Mouse (Mus musculus): ENCODE data around the gene Mast4. TPM values are rescaled to one million over a fixed set of nuclear protein-coding genes. Genes with fewer than 3 reads are reported as not detected.
A peak's percentile ranks its signal among the peaks of the same experiment; 100 is the strongest.

Gene Mast4
- polyA plus RNA-seq, 1 experiment from 2014 or later = 41.0 TPM

GRCm38 (mm10) chr13:102896322-102896721 is 438.0 kb downstream of the Mast4 start:
- ATAC-seq (replicated peaks; ENCODE audit: insufficient number of reproducible peaks, insufficient read depth, low FRiP score, low read depth) = no peak
- no peak overlapping the region for H3K4me3 ChIP-seq
- H3K4me1 ChIP-seq (replicated peaks) = peaks cover 80% of the 10 kb centered on the region
- no peak overlapping the region for H3K4me2 ChIP-seq
- no peaks in the 10 kb centered on the region for H3K9me3 ChIP-seq (replicated peaks)
- H3K36me3 ChIP-seq = no peaks in the 10 kb centered on the region
- 0 out of 2 replicates have a peak overlapping the region, but pooled peaks have one; percentile 33 for H3K27ac ChIP-seq
- no peak overlapping the region for H3K9ac ChIP-seq
- H3K27me3 ChIP-seq = no peaks in the 10 kb centered on the region

- peaks cover 75% of the 10 kb centered on the region for H3K4me1 ChIP-seq (replicated peaks)
- no peaks in the 10 kb centered on the region for H3K36me3 ChIP-seq
- no peak overlapping the region for H3K4me3 ChIP-seq
- peak overlapping the region; percentile 33 for H3K27ac ChIP-seq
- WGBS = 71% methylated on average over 6 of the region's 6 CpGs
- no peaks in the 10 kb centered on the region for H3K27me3 ChIP-seq
- ATAC-seq (replicated peaks; ENCODE audit: insufficient number of reproducible peaks, insufficient read depth, low FRiP score, low read depth) = no peak
- H3K4me2 ChIP-seq = no peak overlapping the region
- no peaks in the 10 kb centered on the region for H3K9me3 ChIP-seq (replicated peaks)
- H3K9ac ChIP-seq = no peak overlapping the region
These were observed 438.4 kb downstream of the Mast4 start for GRCm38 (mm10) chr13:102895894-102896293.

- WGBS = 46% methylated on average over 15 of the region's 15 CpGs
- Histone ChIP-seq H3K27ac (peak overlapping the region; percentile 24), H3K27me3 (no peaks in the 10 kb centered on the region), H3K9me3 (replicated peaks) (no peaks in the 10 kb centered on the region), H3K4me2 (no peak overlapping the region), H3K4me1 (replicated peaks) (peaks cover 68% of the 10 kb centered on the region), H3K4me3 (no peak overlapping the region), H3K9ac (no peak overlapping the region), H3K36me3 (no peaks in the 10 kb centered on the region)
- ATAC-seq (replicated peaks; ENCODE audit: insufficient number of reproducible peaks, insufficient read depth, low FRiP score, low read depth) = no peak
These were observed 439.7 kb downstream of the Mast4 start for GRCm38 (mm10) chr13:102894287-102895234.

- Histone ChIP-seq H3K4me3 (no peak overlapping the region), H3K9me3 (replicated peaks) (no peaks in the 10 kb centered on the region), H3K4me2 (no peak overlapping the region), H3K36me3 (no peaks in the 10 kb centered on the region), H3K4me1 (replicated peaks) (peaks cover 56% of the 10 kb centered on the region), H3K9ac (no peak overlapping the region), H3K27me3 (no peaks in the 10 kb centered on the region), H3K27ac (no peak overlapping the region)
- 66% methylated on average over 3 of the region's 3 CpGs for WGBS
- no peak for ATAC-seq (replicated peaks; ENCODE audit: insufficient number of reproducible peaks, insufficient read depth, low FRiP score, low read depth)
These were observed 441.5 kb downstream of the Mast4 start for GRCm38 (mm10) chr13:102892783-102893182.

GRCm38 (mm10) chr13:102889989-102890388 is 444.3 kb downstream of the Mast4 start:
- no peak overlapping the region for H3K4me2 ChIP-seq
- 82% methylated on average over 10 of the region's 10 CpGs for WGBS
- H3K4me3 ChIP-seq = no peak overlapping the region
- peak overlapping the region; percentile 48; the same call in 1 of the 2 replicates for H3K27ac ChIP-seq
- H3K4me1 ChIP-seq (replicated peaks) = peaks cover 48% of the 10 kb centered on the region
- no peak overlapping the region for H3K9ac ChIP-seq
- H3K27me3 ChIP-seq = no peaks in the 10 kb centered on the region
- no peaks in the 10 kb centered on the region for H3K9me3 ChIP-seq (replicated peaks)
- ATAC-seq (replicated peaks; ENCODE audit: insufficient number of reproducible peaks, insufficient read depth, low FRiP score, low read depth) = no peak
- H3K36me3 ChIP-seq = no peaks in the 10 kb centered on the region

- peaks cover 44% of the 10 kb centered on the region for H3K4me1 ChIP-seq (replicated peaks)
- H3K9ac ChIP-seq = no peak overlapping the region
- H3K4me3 ChIP-seq = no peak overlapping the region
- ATAC-seq (replicated peaks; ENCODE audit: insufficient number of reproducible peaks, insufficient read depth, low FRiP score, low read depth) = no peak
- WGBS = 85% methylated on average over 13 of the region's 13 CpGs
- no peaks in the 10 kb centered on the region for H3K27me3 ChIP-seq
- no peaks in the 10 kb centered on the region for H3K36me3 ChIP-seq
- H3K9me3 ChIP-seq (replicated peaks) = no peaks in the 10 kb centered on the region
- H3K27ac ChIP-seq = peak overlapping the region; percentile 48; the same call in 1 of the 2 replicates
- no peak overlapping the region for H3K4me2 ChIP-seq
These were observed 444.8 kb downstream of the Mast4 start for GRCm38 (mm10) chr13:102889537-102889936.

- H3K9ac ChIP-seq = no peak overlapping the region
- no peak for ATAC-seq (replicated peaks; ENCODE audit: insufficient number of reproducible peaks, insufficient read depth, low FRiP score, low read depth)
- no peaks in the 10 kb centered on the region for H3K27me3 ChIP-seq
- no peaks in the 10 kb centered on the region for H3K36me3 ChIP-seq
- no peak overlapping the region for H3K4me3 ChIP-seq
- no peaks in the 10 kb centered on the region for H3K9me3 ChIP-seq (replicated peaks)
- H3K27ac ChIP-seq = peak overlapping the region; percentile 48
- H3K4me1 ChIP-seq (replicated peaks) = peaks cover 39% of the 10 kb centered on the region
- 76% methylated on average over 15 of the region's 15 CpGs for WGBS
- no peak overlapping the region for H3K4me2 ChIP-seq
These were observed 445.3 kb downstream of the Mast4 start for GRCm38 (mm10) chr13:102888895-102889490.

- H3K4me2 ChIP-seq = 0 out of 2 replicates have a peak overlapping the region, but pooled peaks have one; percentile 23
- H3K36me3 ChIP-seq = no peaks in the 10 kb centered on the region
- no peak overlapping the region for H3K4me3 ChIP-seq
- peaks cover 31% of the 10 kb centered on the region for H3K4me1 ChIP-seq (replicated peaks)
- H3K27ac ChIP-seq = peak overlapping the region; percentile 48; the same call in 1 of the 2 replicates
- WGBS = 77% methylated on average over 8 of the region's 8 CpGs
- H3K9me3 ChIP-seq (replicated peaks) = no peaks in the 10 kb centered on the region
- no peaks in the 10 kb centered on the region for H3K27me3 ChIP-seq
- ATAC-seq (replicated peaks; ENCODE audit: insufficient number of reproducible peaks, insufficient read depth, low FRiP score, low read depth) = no peak
- H3K9ac ChIP-seq = no peak overlapping the region
These were observed 446.1 kb downstream of the Mast4 start for GRCm38 (mm10) chr13:102888211-102888610.

- WGBS = 95% methylated on average over 13 of the region's 13 CpGs
- no peak for ATAC-seq (replicated peaks; ENCODE audit: insufficient number of reproducible peaks, insufficient read depth, low FRiP score, low read depth)
These were observed 446.8 kb downstream of the Mast4 start for GRCm38 (mm10) chr13:102887534-102887933.

GRCm38 (mm10) chr13:102886788-102887187 is 447.5 kb downstream of the Mast4 start:
- Histone ChIP-seq H3K27ac (no peak overlapping the region), H3K27me3 (no peaks in the 10 kb centered on the region), H3K36me3 (no peaks in the 10 kb centered on the region), H3K4me2 (no peak overlapping the region), H3K4me1 (replicated peaks) (peaks cover 23% of the 10 kb centered on the region), H3K9ac (no peak overlapping the region), H3K4me3 (no peak overlapping the region), H3K9me3 (replicated peaks) (no peaks in the 10 kb centered on the region)
- no peak for ATAC-seq (replicated peaks; ENCODE audit: insufficient number of reproducible peaks, insufficient read depth, low FRiP score, low read depth)
- WGBS = 74% methylated on average over 8 of the region's 8 CpGs

More at GRCm38 (mm10) chr13:102887534-102887933, 446.8 kb downstream of the Mast4 start:
- Histone ChIP-seq H3K36me3 (no peaks in the 10 kb centered on the region), H3K4me3 (no peak overlapping the region), H3K4me2 (no peak overlapping the region), H3K9me3 (replicated peaks) (no peaks in the 10 kb centered on the region), H3K9ac (no peak overlapping the region), H3K27me3 (no peaks in the 10 kb centered on the region), H3K4me1 (replicated peaks) (peaks cover 26% of the 10 kb centered on the region), H3K27ac (no peak overlapping the region)

GRCm38 (mm10) chr13:102886147-102886546 is 448.1 kb downstream of the Mast4 start:
- Histone ChIP-seq H3K4me3 (no peak overlapping the region), H3K27ac (no peak overlapping the region), H3K9me3 (replicated peaks) (no peaks in the 10 kb centered on the region), H3K36me3 (no peaks in the 10 kb centered on the region), H3K27me3 (no peaks in the 10 kb centered on the region), H3K4me1 (replicated peaks) (peaks cover 21% of the 10 kb centered on the region), H3K4me2 (no peak overlapping the region), H3K9ac (no peak overlapping the region)
- 75% methylated on average over 4 of the region's 4 CpGs for WGBS
- ATAC-seq (replicated peaks; ENCODE audit: insufficient number of reproducible peaks, insufficient read depth, low FRiP score, low read depth) = no peak
